ENCODE assay signal across 9 mouse cellular contexts in genomic region chr6:17769972-17770644, GRCm38 (mm10).
DNase-seq lines count a peak whose midpoint lies in the region; ATAC-seq and TF ChIP-seq lines count a peak whose summit lies in the region.
"Had no signal": no experiment of that assay in that cellular context is flagged by ENCODE, and none has a peak within 500 bp of the region (broad histone marks: within the 10 kb centered on the region; RNA-seq: fewer than 3 reads in every experiment).

No protein-coding gene starts in this region.

- H3K4me1 ChIP-seq in liver, embryonic 11.5 days (replicated peaks; ENCODE audit: control insufficient read depth, insufficient read depth, low read length), result peaks cover 10% of the 10 kb centered on the region
- H3K4me1 ChIP-seq in forebrain, embryonic 15.5 days, result peaks cover 40% of the 10 kb centered on the region
- H3K4me1 ChIP-seq in liver, embryonic 12.5 days, result peaks cover 65% of the 10 kb centered on the region
- peaks cover 12% of the 10 kb centered on the region; the same call in 1 of the 2 replicates for H3K4me1 ChIP-seq in neural tube, embryonic 14.5 days (ENCODE audit: control insufficient read depth, insufficient read depth, low read length)
- 0 out of 2 replicates have a peak, but pooled peaks cover 2% of the 10 kb centered on the region for H3K4me1 ChIP-seq in intestine, postnatal 0 days (replicated peaks; ENCODE audit: control insufficient read depth, insufficient read depth, low read length)

- WGBS in liver, embryonic 11.5 days, result 77% methylated on average over 9 of the region's 9 CpGs
- 59% methylated on average over 9 of the region's 9 CpGs for WGBS in forebrain, embryonic 15.5 days
- 71% methylated on average over 9 of the region's 9 CpGs for WGBS in liver, embryonic 12.5 days (ENCODE audit: insufficient replicate concordance)
- WGBS in neural tube, embryonic 14.5 days, result 78% methylated on average over 9 of the region's 9 CpGs
- WGBS in intestine, postnatal 0 days, result 80% methylated on average over 9 of the region's 9 CpGs

- peak overlapping the region; percentile 48 for H3K27ac ChIP-seq in liver, embryonic 11.5 days (ENCODE audit: low read depth, low read length)
- H3K27ac ChIP-seq in forebrain, embryonic 15.5 days (replicated peaks), result 0 out of 2 replicates have a peak overlapping the region, but pooled peaks have one; percentile 9
- peak overlapping the region; percentile 74 for H3K27ac ChIP-seq in liver, embryonic 12.5 days
- H3K27ac ChIP-seq in neural tube, embryonic 14.5 days (ENCODE audit: low read depth, low read length), result no peak overlapping the region
- H3K27ac ChIP-seq in intestine, postnatal 0 days (ENCODE audit: low read depth, low read length), result no peak overlapping the region

- H3K27me3 ChIP-seq in liver, embryonic 11.5 days (replicated peaks; ENCODE audit: control insufficient read depth, insufficient read depth, low read length), result no peaks in the 10 kb centered on the region
- no peaks in the 10 kb centered on the region for H3K27me3 ChIP-seq in forebrain, embryonic 15.5 days
- no peaks in the 10 kb centered on the region for H3K27me3 ChIP-seq in liver, embryonic 12.5 days (replicated peaks)
- no peaks in the 10 kb centered on the region for H3K27me3 ChIP-seq in neural tube, embryonic 14.5 days (ENCODE audit: control insufficient read depth, insufficient read depth, low read length)
- H3K27me3 ChIP-seq in intestine, postnatal 0 days (replicated peaks; ENCODE audit: control insufficient read depth, insufficient read depth, low read length), result no peaks in the 10 kb centered on the region

- no peak overlapping the region; the same call in 1 of the 2 replicates for H3K4me2 ChIP-seq in liver, embryonic 11.5 days
- 0 out of 2 replicates have a peak overlapping the region, but pooled peaks have one; percentile 9 for H3K4me2 ChIP-seq in forebrain, embryonic 15.5 days (replicated peaks)
- peak overlapping the region; percentile 22 for H3K4me2 ChIP-seq in liver, embryonic 12.5 days
- 0 out of 2 replicates have a peak overlapping the region, but pooled peaks have one; percentile 4 for H3K4me2 ChIP-seq in neural tube, embryonic 14.5 days (ENCODE audit: low read depth, low read length)
- H3K4me2 ChIP-seq in intestine, postnatal 0 days (replicated peaks; ENCODE audit: low read depth), result no peak overlapping the region

- no peak for TF ChIP-seq CTCF in intestine, postnatal 0 days (IDR thresholded peaks at IDR 0.05; ENCODE audit: low read depth)

- DNase-seq in liver, embryonic 11.5 days (ENCODE audit: low spot score), result no peak
- no peak for DNase-seq in liver
- no peak for DNase-seq in thymus, postnatal 36 days
- DNase-seq: cerebellum, adult 9-11 months had no signal

- no peaks in the 10 kb centered on the region for H3K9me3 ChIP-seq in liver, embryonic 11.5 days (ENCODE audit: control insufficient read depth, low read length)
- H3K9me3 ChIP-seq in forebrain, embryonic 15.5 days, result no peaks in the 10 kb centered on the region
- no peaks in the 10 kb centered on the region for H3K9me3 ChIP-seq in liver, embryonic 12.5 days (replicated peaks)
- no peaks in the 10 kb centered on the region for H3K9me3 ChIP-seq in neural tube, embryonic 14.5 days (ENCODE audit: control insufficient read depth, low read length)
- H3K9me3 ChIP-seq in intestine, postnatal 0 days (ENCODE audit: control insufficient read depth), result no peaks in the 10 kb centered on the region

- no peak overlapping the region for H3K4me3 ChIP-seq in liver, embryonic 11.5 days (ENCODE audit: low read depth, low read length)
- H3K4me3 ChIP-seq in forebrain, embryonic 15.5 days, result no peak overlapping the region
- no peak overlapping the region for H3K4me3 ChIP-seq in liver, embryonic 12.5 days
- H3K4me3 ChIP-seq in neural tube, embryonic 14.5 days (ENCODE audit: low read depth, low read length), result no peak overlapping the region
- no peak overlapping the region for H3K4me3 ChIP-seq in intestine, postnatal 0 days (ENCODE audit: low read depth, low read length)

- H3K9ac ChIP-seq in liver, embryonic 11.5 days (ENCODE audit: low read depth, low read length), result 0 out of 2 replicates have a peak overlapping the region, but pooled peaks have one; percentile 21
- H3K9ac ChIP-seq in forebrain, embryonic 15.5 days (replicated peaks), result no peak overlapping the region
- H3K9ac ChIP-seq in liver, embryonic 12.5 days, result peak overlapping the region; percentile 17; the same call in 1 of the 2 replicates
- H3K9ac ChIP-seq in neural tube, embryonic 14.5 days (replicated peaks; ENCODE audit: low read depth, low read length), result no peak overlapping the region
- H3K9ac ChIP-seq in intestine, postnatal 0 days (ENCODE audit: low read depth, low read length), result no peak overlapping the region

- no peaks in the 10 kb centered on the region for H3K36me3 ChIP-seq in liver, embryonic 11.5 days (ENCODE audit: control insufficient read depth, insufficient read depth, low read length)
- H3K36me3 ChIP-seq in forebrain, embryonic 15.5 days, result no peaks in the 10 kb centered on the region
- no peaks in the 10 kb centered on the region for H3K36me3 ChIP-seq in liver, embryonic 12.5 days
- no peaks in the 10 kb centered on the region for H3K36me3 ChIP-seq in neural tube, embryonic 14.5 days (ENCODE audit: control insufficient read depth, insufficient read depth, low read length)
- H3K36me3 ChIP-seq in intestine, postnatal 0 days (ENCODE audit: control insufficient read depth, insufficient read depth), result no peaks in the 10 kb centered on the region

- ATAC-seq in liver, embryonic 11.5 days (replicated peaks; ENCODE audit: low FRiP score), result no peak
- 0 out of 2 replicates have a peak, but pooled peaks have one; percentile 64 for ATAC-seq in forebrain, embryonic 15.5 days (replicated peaks)
- ATAC-seq in liver, embryonic 12.5 days, result peak; percentile 53; the same call in 1 of the 2 replicates
- peak; percentile 26; the same call in 1 of the 2 replicates for ATAC-seq in neural tube, embryonic 14.5 days (ENCODE audit: low read depth)
- ATAC-seq in intestine, postnatal 0 days, result no peak
- ATAC-seq: intestine, embryonic 16.5 days had no signal

Comparison
In these comparisons a context has a peak if more than half of its experiments do, and no peak if none do; other contexts are left out.
1. ATAC-seq: peak in forebrain, embryonic 15.5 days (single experiment), liver, embryonic 12.5 days (single experiment) and neural tube, embryonic 14.5 days (single experiment); none in liver, embryonic 11.5 days (single experiment) and intestine, postnatal 0 days (single experiment).
2. H3K4me2 ChIP-seq: peak in forebrain, embryonic 15.5 days (single experiment), liver, embryonic 12.5 days (single experiment) and neural tube, embryonic 14.5 days (single experiment); none in liver, embryonic 11.5 days (single experiment) and intestine, postnatal 0 days (single experiment).
3. H3K27ac ChIP-seq: peak in liver, embryonic 11.5 days (single experiment), forebrain, embryonic 15.5 days (single experiment) and liver, embryonic 12.5 days (single experiment); none in neural tube, embryonic 14.5 days (single experiment) and intestine, postnatal 0 days (single experiment).
4. H3K9ac ChIP-seq: peak in liver, embryonic 11.5 days (single experiment) and liver, embryonic 12.5 days (single experiment); none in forebrain, embryonic 15.5 days (single experiment), neural tube, embryonic 14.5 days (single experiment) and intestine, postnatal 0 days (single experiment).